Mouse (Mus musculus) hindbrain, embryonic 15.5 days (tissue): ENCODE measurements around the gene Sec61b. TPM values are rescaled to one million over a fixed set of nuclear protein-coding genes. Genes with fewer than 3 reads are reported as not detected.

Experiments
- polyA plus RNA-seq: library from polyadenylated mRNA; unstranded; fragments of >200 nt; fragmentation: Nextera tagmentation; extraction: Ambion mirVana; gene quantifications from 2 replicates; pipeline ENCODE4 v1.2.1, GENCODE M21; 2015

The Sec61b gene
- polyA plus RNA-seq, 1 experiment from 2014 or later, result 251 TPM

Other genes with a start within 250 kb of the Sec61b start
- 27.6 and 29.3 TPM in 2 replicates for gene Tgfbr1, start 121.4 kb upstream of the Sec61b start, polyA plus RNA-seq
- 322 and 332 TPM in 2 replicates for gene Alg2, start 325 bp upstream of the Sec61b start, polyA plus RNA-seq